Mouse (Mus musculus) lung, embryonic 16.5 days (tissue): ENCODE data around the gene Cfap221. TPM values are rescaled to one million over a fixed set of nuclear protein-coding genes. Genes with fewer than 3 reads are reported as not detected.

Source experiments
- ATAC-seq: fragments of 200-750 bp; cut with Nextera tagmentation; 2 replicates; pipeline ENCODE4 v1.8.0; 2017; ENCODE audit warnings: low read depth, mild to moderate bottlenecking, moderate library complexity
- H3K27ac ChIP-seq: fragments of 300-500 bp; sonication (generic); 2 replicates; pipeline ENCODE4 v1.5.1; 2014; ENCODE audit warnings: mild to moderate bottlenecking, control low read depth, low read length
- H3K27me3 ChIP-seq: fragments of 300-500 bp; sonication (generic); 2 replicates; pipeline ENCODE4 v1.6.1; 2014; ENCODE audit warnings: low read depth, low read length, mixed read lengths; ENCODE audit not compliant: control insufficient read depth, insufficient read depth
- H3K36me3 ChIP-seq: fragments of 300-500 bp; sonication (generic); 2 replicates; pipeline ENCODE4 v1.6.1; 2014; ENCODE audit warnings: low read length; ENCODE audit not compliant: control insufficient read depth, insufficient read depth
- H3K4me1 ChIP-seq: fragments of 300-500 bp; sonication (generic); replicated peaks from 2 replicates; pipeline ENCODE4 v1.6.1; 2014; ENCODE audit warnings: low read length, mixed read lengths; ENCODE audit not compliant: control insufficient read depth, insufficient read depth
- H3K4me2 ChIP-seq: fragments of 300-500 bp; sonication (generic); 2 replicates; pipeline ENCODE4 v1.6.1; 2014; ENCODE audit warnings: low read depth, low read length, control low read depth
- H3K4me3 ChIP-seq: fragments of 300-500 bp; sonication (generic); 2 replicates; pipeline ENCODE4 v1.5.1; 2014; ENCODE audit warnings: mild to moderate bottlenecking, low read length, control low read depth
- H3K9ac ChIP-seq: fragments of 300-500 bp; sonication (generic); 2 replicates; pipeline ENCODE4 v1.6.1; 2014; ENCODE audit warnings: low read length, control low read depth
- H3K9me3 ChIP-seq: fragments of 300-500 bp; sonication (generic); 2 replicates; pipeline ENCODE4 v1.6.1; 2016; ENCODE audit warnings: low read length; ENCODE audit not compliant: control insufficient read depth
- WGBS: fragments of 180-500 bp; shearing (Covaris S2); extraction: QIAGEN DNeasy Blood & Tissue Kit; methylation state at CpG from one replicate; pipeline ENCODE4 v1.1.7; 2014; 5-methylcytosine and 5-hydroxymethylcytosine counted together
- polyA plus RNA-seq: library from polyadenylated mRNA; unstranded; fragments of >200 nt; fragmentation: Nextera tagmentation; extraction: Ambion mirVana; gene quantifications from 2 replicates; pipeline ENCODE4 v1.2.1, GENCODE M21; 2015

Cfap221 gene
- polyA plus RNA-seq, 1 experiment from 2014 or later: 1.0 TPM

GRCm38 (mm10) chr1:120032804-120033468, 35.9 kb upstream of the Cfap221 start:
- peak; percentile 84 for ATAC-seq
- Histone ChIP-seq H3K9me3 (no peaks in the 10 kb centered on the region), H3K9ac (no peak overlapping the region), H3K4me3 (no peak overlapping the region), H3K4me1 (no peaks in the 10 kb centered on the region; the same call in 1 of the 2 replicates), H3K27me3 (no peaks in the 10 kb centered on the region), H3K36me3 (no peaks in the 10 kb centered on the region), H3K27ac (no peak overlapping the region), H3K4me2 (no peak overlapping the region)
- 34% methylated on average over 10 of the region's 10 CpGs for WGBS

- Histone ChIP-seq H3K9me3 (no peaks in the 10 kb centered on the region), H3K9ac (no peak overlapping the region), H3K4me2 (no peak overlapping the region), H3K4me3 (no peak overlapping the region), H3K4me1 (peaks cover 3% of the 10 kb centered on the region), H3K36me3 (no peaks in the 10 kb centered on the region), H3K27me3 (no peaks in the 10 kb centered on the region), H3K27ac (no peak overlapping the region)
- no peak for ATAC-seq
- WGBS: 74% methylated on average over 3 of the region's 3 CpGs
Observed at GRCm38 (mm10) chr1:120030474-120030873, 33.4 kb upstream of the Cfap221 start.

DNA sequence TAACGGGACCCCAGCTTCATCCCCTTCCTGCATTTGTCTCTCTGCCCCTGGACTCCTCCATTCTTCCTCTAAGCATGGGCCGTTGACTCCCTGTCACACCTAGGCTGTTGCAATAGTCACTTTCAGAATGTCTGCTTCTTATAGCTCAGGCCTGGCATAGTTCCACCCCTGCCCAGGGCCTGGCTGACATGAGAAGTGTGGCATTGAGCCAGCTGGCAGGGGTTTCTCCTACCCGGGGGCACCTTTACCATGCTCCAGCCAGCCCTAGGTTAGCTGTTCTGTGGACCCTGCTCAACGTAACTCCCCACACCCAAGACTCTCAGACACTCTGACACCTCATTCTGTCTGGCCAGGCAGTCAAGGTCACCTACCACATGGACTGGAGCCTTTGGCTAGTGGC, 30.7 kb upstream of the Cfap221 start:
- Histone ChIP-seq H3K36me3 (no peaks in the 10 kb centered on the region), H3K27ac (no peak overlapping the region), H3K4me3 (no peak overlapping the region), H3K9ac (no peak overlapping the region), H3K27me3 (no peaks in the 10 kb centered on the region), H3K4me2 (no peak overlapping the region), H3K9me3 (no peaks in the 10 kb centered on the region), H3K4me1 (peaks cover 3% of the 10 kb centered on the region)
- peak; percentile 66 for ATAC-seq
- 39% methylated on average over 4 of the region's 4 CpGs for WGBS

- no peaks in the 10 kb centered on the region for H3K27me3 ChIP-seq
- no peak overlapping the region for H3K4me3 ChIP-seq
- no peak for ATAC-seq
- H3K4me2 ChIP-seq: no peak overlapping the region
- no peak overlapping the region for H3K27ac ChIP-seq
- H3K9me3 ChIP-seq: no peaks in the 10 kb centered on the region
- no peak overlapping the region for H3K9ac ChIP-seq
- H3K4me1 ChIP-seq: peaks cover 3% of the 10 kb centered on the region
- 3% methylated on average over 2 of the region's 2 CpGs for WGBS
- H3K36me3 ChIP-seq: no peaks in the 10 kb centered on the region
Observed at GRCm38 (mm10) chr1:120025050-120025439, 28.0 kb upstream of the Cfap221 start.

- no peak for ATAC-seq
- no peak overlapping the region for H3K27ac ChIP-seq
Observed at GRCm38 (mm10) chr1:120024331-120025049, 27.5 kb upstream of the Cfap221 start.

GRCm38 (mm10) chr1:120021951-120022350, 24.9 kb upstream of the Cfap221 start:
- Histone ChIP-seq H3K27ac (no peak overlapping the region), H3K36me3 (no peaks in the 10 kb centered on the region), H3K9me3 (no peaks in the 10 kb centered on the region), H3K4me3 (no peak overlapping the region), H3K9ac (no peak overlapping the region), H3K4me2 (no peak overlapping the region), H3K27me3 (no peaks in the 10 kb centered on the region), H3K4me1 (no peaks in the 10 kb centered on the region)
- 75% methylated on average over 17 of the region's 17 CpGs for WGBS
- no peak for ATAC-seq

More at GRCm38 (mm10) chr1:120024331-120025049, 27.5 kb upstream of the Cfap221 start:
- H3K9ac ChIP-seq: no peak overlapping the region
- no peak overlapping the region for H3K4me3 ChIP-seq
- H3K9me3 ChIP-seq: no peaks in the 10 kb centered on the region
- WGBS: 35% methylated on average over 10 of the region's 10 CpGs
- peaks cover 3% of the 10 kb centered on the region for H3K4me1 ChIP-seq
- H3K4me2 ChIP-seq: no peak overlapping the region
- H3K27me3 ChIP-seq: no peaks in the 10 kb centered on the region
- H3K36me3 ChIP-seq: no peaks in the 10 kb centered on the region

DNA sequence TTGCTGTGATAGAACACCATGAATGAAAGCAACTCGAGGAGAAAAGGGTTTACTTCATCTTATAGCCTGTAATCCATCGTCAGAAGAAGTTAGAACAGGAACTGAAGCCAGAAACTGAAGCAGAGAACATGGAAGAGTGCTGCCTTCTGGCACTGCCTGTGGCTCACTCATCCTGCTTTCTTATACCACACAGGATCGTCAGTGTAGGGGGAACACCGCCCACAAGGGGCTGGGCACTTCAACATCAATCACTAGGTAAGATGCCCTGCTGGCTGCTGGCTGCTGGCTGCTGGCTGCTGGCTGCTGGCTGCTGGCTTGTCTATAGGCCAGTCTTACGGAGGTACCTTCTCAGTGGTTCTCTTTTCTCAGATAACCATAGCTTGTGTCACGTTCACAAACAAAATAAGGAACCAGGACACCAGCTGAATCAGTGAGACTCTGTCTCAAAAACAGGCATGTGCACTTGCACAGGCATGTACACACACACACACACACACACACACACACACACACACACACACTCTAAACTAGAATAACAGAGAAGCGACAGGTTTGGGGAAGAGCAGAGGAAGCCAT, 23.4 kb upstream of the Cfap221 start:
- Histone ChIP-seq H3K4me2 (no peak overlapping the region), H3K9me3 (no peaks in the 10 kb centered on the region), H3K9ac (no peak overlapping the region), H3K4me1 (no peaks in the 10 kb centered on the region), H3K4me3 (no peak overlapping the region), H3K36me3 (no peaks in the 10 kb centered on the region), H3K27ac (no peak overlapping the region), H3K27me3 (no peaks in the 10 kb centered on the region)
- 62% methylated on average over 7 of the region's 7 CpGs for WGBS
- ATAC-seq: no peak

- Histone ChIP-seq H3K4me2 (no peak overlapping the region), H3K4me3 (no peak overlapping the region), H3K27me3 (no peaks in the 10 kb centered on the region), H3K4me1 (no peaks in the 10 kb centered on the region), H3K9me3 (no peaks in the 10 kb centered on the region), H3K9ac (no peak overlapping the region), H3K36me3 (no peaks in the 10 kb centered on the region), H3K27ac (no peak overlapping the region)
- no peak for ATAC-seq
- 84% methylated on average over 12 of the region's 12 CpGs for WGBS
Observed at GRCm38 (mm10) chr1:120019428-120019827, 22.4 kb upstream of the Cfap221 start.

GRCm38 (mm10) chr1:120018900-120019299, 21.9 kb upstream of the Cfap221 start:
- no peaks in the 10 kb centered on the region for H3K27me3 ChIP-seq
- no peak for ATAC-seq

More at GRCm38 (mm10) chr1:120018900-120019299, 21.9 kb upstream of the Cfap221 start:
- H3K4me1 ChIP-seq: no peaks in the 10 kb centered on the region
- no peak overlapping the region for H3K4me2 ChIP-seq
- H3K27ac ChIP-seq: no peak overlapping the region
- H3K36me3 ChIP-seq: no peaks in the 10 kb centered on the region
- H3K4me3 ChIP-seq: no peak overlapping the region
- no peaks in the 10 kb centered on the region for H3K9me3 ChIP-seq
- H3K9ac ChIP-seq: no peak overlapping the region
- WGBS: 54% methylated on average over 3 of the region's 3 CpGs
